Mouse (Mus musculus) liver, embryonic 13.5 days (tissue): ENCODE data around the gene Bach2. TPM values are rescaled to one million over a fixed set of nuclear protein-coding genes. Genes with fewer than 3 reads are reported as not detected.

Experiments used
- ATAC-seq: fragments of 200-750 bp; cut with Nextera tagmentation; 2 replicates; pipeline ENCODE4 v1.8.0; 2017; ENCODE audit warnings: low read depth, mild to moderate bottlenecking, moderate number of reproducible peaks, moderate library complexity
- DNase-seq: peaks from one replicate; pipeline ENCODE4 v3.0.0; 2022
- H3K27ac ChIP-seq: fragments of 300-500 bp; sonication (generic); 2 replicates; pipeline ENCODE4 v1.5.1; 2015; ENCODE audit warnings: moderate library complexity, mild to moderate bottlenecking, inconsistent platforms
- H3K27me3 ChIP-seq: fragments of 300-500 bp; sonication (generic); 2 replicates; pipeline ENCODE4 v1.6.1; 2015; ENCODE audit warnings: mild to moderate bottlenecking, inconsistent platforms
- H3K36me3 ChIP-seq: fragments of 300-500 bp; sonication (generic); 2 replicates; pipeline ENCODE4 v1.6.1; 2015; ENCODE audit warnings: mild to moderate bottlenecking, inconsistent platforms
- H3K4me1 ChIP-seq: fragments of 300-500 bp; sonication (generic); replicated peaks from 2 replicates; pipeline ENCODE4 v1.6.1; 2015; ENCODE audit warnings: inconsistent platforms
- H3K4me2 ChIP-seq: fragments of 300-500 bp; sonication (generic); 2 replicates; pipeline ENCODE4 v1.6.1; 2015; ENCODE audit warnings: inconsistent platforms, mild to moderate bottlenecking, moderate library complexity
- H3K4me3 ChIP-seq: fragments of 300-500 bp; sonication (generic); replicated peaks from 2 replicates; pipeline ENCODE4 v1.5.1; 2015; ENCODE audit warnings: mild to moderate bottlenecking, inconsistent platforms
- H3K9ac ChIP-seq: fragments of 300-500 bp; sonication (generic); 2 replicates; pipeline ENCODE4 v1.6.1; 2015; ENCODE audit warnings: mild to moderate bottlenecking, inconsistent platforms
- H3K9me3 ChIP-seq: fragments of 300-500 bp; sonication (generic); replicated peaks from 2 replicates; pipeline ENCODE4 v1.6.1; 2016; ENCODE audit warnings: inconsistent platforms
- WGBS: fragments of 180-500 bp; shearing (Covaris S2); methylation state at CpG from one replicate; pipeline ENCODE4 v1.1.7; 2015; ENCODE audit not compliant: insufficient replicate concordance; 5-methylcytosine and 5-hydroxymethylcytosine counted together
- polyA plus RNA-seq: library from polyadenylated mRNA; unstranded; fragments of >200 nt; fragmentation: Nextera tagmentation; extraction: Ambion mirVana; gene quantifications from 2 replicates; pipeline ENCODE4 v1.2.1, GENCODE M21; 2015

Bach2 gene
- polyA plus RNA-seq, 1 experiment from 2014 or later, result 1.2 TPM

DNA sequence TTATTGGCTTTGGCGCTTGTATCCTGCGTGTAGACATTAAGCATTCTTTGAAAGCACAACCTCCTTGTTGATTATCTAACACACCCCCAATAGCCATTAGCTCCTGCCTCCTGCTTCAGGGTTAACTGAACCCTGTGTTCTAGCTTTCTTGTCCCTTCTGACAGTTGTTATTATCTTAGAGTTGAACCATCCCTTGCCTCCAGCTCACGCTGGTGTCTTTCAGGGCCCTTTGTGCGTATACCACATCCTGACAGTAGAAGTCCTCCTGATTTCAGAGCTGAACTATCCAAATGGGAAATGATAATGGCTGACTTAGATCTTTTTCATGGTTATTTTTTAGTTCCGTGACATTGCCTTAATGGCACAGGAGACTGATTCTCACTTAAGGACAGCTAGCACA, 110.8 kb downstream of the Bach2 start:
- Histone ChIP-seq H3K4me3 (no peak overlapping the region), H3K27me3 (no peaks in the 10 kb centered on the region), H3K36me3 (no peaks in the 10 kb centered on the region), H3K4me2 (no peak overlapping the region), H3K9ac (no peak overlapping the region), H3K4me1 (peaks cover 21% of the 10 kb centered on the region), H3K9me3 (no peaks in the 10 kb centered on the region), H3K27ac (no peak overlapping the region)
- no peak for ATAC-seq
- no peak for DNase-seq
- 64% methylated on average over 5 of the region's 5 CpGs for WGBS

DNA sequence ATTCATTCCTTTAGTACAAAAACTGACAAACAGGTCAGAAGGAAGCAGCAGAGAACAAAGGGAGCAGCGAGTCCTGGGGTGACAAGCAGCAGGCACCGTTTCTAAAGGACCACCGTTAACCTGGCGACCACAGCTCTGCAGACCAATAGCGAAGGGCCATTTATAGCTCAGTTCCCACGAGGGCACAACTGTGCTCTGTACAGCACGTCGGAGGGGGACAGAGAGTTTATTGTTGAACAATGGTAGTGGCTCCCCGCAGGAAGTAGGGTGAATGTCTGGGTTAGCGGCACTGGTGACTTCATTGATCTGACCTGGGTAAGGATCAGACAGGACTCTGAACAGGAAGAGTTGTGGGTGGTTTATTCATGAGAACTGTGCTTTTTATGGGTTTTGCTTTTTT, 112.6 kb downstream of the Bach2 start:
- no peak overlapping the region for H3K4me3 ChIP-seq
- peaks cover 21% of the 10 kb centered on the region for H3K4me1 ChIP-seq
- H3K27me3 ChIP-seq, result no peaks in the 10 kb centered on the region
- H3K9me3 ChIP-seq, result no peaks in the 10 kb centered on the region
- no peak overlapping the region for H3K9ac ChIP-seq
- ATAC-seq, result no peak
- H3K27ac ChIP-seq, result no peak overlapping the region
- WGBS, result 32% methylated on average over 10 of the region's 10 CpGs
- H3K4me2 ChIP-seq, result 0 out of 2 replicates have a peak overlapping the region, but pooled peaks have one; percentile 14
- H3K36me3 ChIP-seq, result no peaks in the 10 kb centered on the region
- DNase-seq, result no peak

DNA sequence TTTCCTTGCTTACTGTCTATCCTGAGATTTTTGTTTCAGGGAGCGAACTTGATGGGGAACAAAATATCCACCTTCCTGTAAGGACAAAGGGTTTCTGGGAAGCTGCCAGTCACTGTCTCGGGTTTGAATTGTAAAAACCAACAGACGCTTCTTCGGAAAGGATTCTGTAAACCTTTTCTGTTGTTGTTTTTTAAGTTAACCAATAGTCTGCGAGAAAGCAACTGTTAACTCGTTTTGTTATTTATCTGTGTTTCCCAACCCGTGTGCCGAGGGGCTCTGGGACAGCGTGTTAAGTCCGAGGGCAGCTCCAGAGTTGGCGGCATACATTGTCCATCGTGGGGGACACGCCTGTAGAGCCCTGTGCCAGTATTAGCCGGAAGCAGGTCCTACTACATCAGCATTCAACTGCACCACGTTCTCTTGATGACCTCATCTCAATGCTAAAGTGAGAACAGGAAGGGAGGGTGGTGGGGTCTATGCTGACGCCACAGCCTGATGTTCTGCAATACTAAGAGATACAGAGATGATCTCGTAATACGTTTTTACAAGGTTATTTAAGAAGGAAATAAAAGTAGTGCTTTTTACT, 113.2 kb downstream of the Bach2 start:
- Histone ChIP-seq H3K27ac (no peak overlapping the region), H3K9ac (no peak overlapping the region), H3K4me3 (no peak overlapping the region), H3K4me1 (peaks cover 21% of the 10 kb centered on the region), H3K9me3 (no peaks in the 10 kb centered on the region), H3K36me3 (no peaks in the 10 kb centered on the region), H3K4me2 (0 out of 2 replicates have a peak overlapping the region, but pooled peaks have one; percentile 14), H3K27me3 (no peaks in the 10 kb centered on the region)
- 36% methylated on average over 18 of the region's 18 CpGs for WGBS
- no peak for DNase-seq
- ATAC-seq, result no peak

DNA sequence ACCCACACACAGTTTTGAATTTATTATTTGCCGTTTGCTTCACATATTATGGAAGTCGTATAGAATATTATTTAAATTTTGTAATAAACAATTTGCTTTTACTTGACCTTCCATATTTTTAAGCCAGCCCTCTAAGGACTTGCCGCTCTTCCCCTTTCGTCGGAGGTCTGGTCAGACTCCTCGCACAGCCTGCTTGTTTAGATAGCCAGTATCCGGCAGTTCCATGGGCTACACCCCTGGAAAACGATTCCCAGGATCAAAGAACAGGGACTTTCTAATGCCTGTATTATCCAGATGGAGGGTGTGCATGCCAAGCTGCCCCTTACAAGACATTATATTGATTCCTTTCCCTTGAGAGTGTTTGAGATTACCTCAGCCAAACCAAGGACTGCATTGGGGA, 113.8 kb downstream of the Bach2 start:
- WGBS, result 30% methylated on average over 8 of the region's 8 CpGs
- ATAC-seq (no peak), DNase-seq (no peak)

DNA sequence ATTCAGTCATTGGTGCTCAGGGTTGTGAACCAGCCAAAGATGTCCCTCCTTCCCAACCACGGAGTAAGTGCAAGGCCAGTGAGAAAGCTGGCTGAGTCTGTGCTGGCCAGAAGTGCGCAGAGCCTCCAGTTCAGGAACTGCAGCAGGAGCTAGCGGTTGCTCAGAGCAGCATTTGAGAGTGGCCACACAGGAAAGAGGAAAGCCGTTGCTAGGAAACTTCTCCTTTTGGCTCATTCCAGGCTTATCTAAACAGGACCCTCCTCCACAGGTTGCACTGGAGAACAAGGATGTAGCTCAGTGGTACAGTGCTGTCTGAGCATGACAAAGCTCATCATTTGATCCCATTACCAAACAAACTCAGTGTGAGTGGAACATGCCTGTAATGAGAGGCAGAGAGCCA, 114.2 kb downstream of the Bach2 start:
- Histone ChIP-seq H3K4me1 (peaks cover 18% of the 10 kb centered on the region), H3K27me3 (no peaks in the 10 kb centered on the region), H3K9ac (no peak overlapping the region), H3K4me3 (no peak overlapping the region), H3K27ac (no peak overlapping the region), H3K9me3 (no peaks in the 10 kb centered on the region), H3K36me3 (no peaks in the 10 kb centered on the region), H3K4me2 (no peak overlapping the region)
- DNase-seq, result no peak
- WGBS, result 13% methylated on average over 4 of the region's 4 CpGs
- ATAC-seq, result peak; percentile 29; the same call in 1 of the 2 replicates

More for the DNA sequence above, 113.8 kb downstream of the Bach2 start:
- no peak overlapping the region for H3K4me3 ChIP-seq
- no peaks in the 10 kb centered on the region for H3K27me3 ChIP-seq
- H3K36me3 ChIP-seq, result no peaks in the 10 kb centered on the region
- no peaks in the 10 kb centered on the region for H3K9me3 ChIP-seq
- no peak overlapping the region for H3K27ac ChIP-seq
- no peak overlapping the region for H3K9ac ChIP-seq
- H3K4me2 ChIP-seq, result no peak overlapping the region
- H3K4me1 ChIP-seq, result peaks cover 18% of the 10 kb centered on the region

DNA sequence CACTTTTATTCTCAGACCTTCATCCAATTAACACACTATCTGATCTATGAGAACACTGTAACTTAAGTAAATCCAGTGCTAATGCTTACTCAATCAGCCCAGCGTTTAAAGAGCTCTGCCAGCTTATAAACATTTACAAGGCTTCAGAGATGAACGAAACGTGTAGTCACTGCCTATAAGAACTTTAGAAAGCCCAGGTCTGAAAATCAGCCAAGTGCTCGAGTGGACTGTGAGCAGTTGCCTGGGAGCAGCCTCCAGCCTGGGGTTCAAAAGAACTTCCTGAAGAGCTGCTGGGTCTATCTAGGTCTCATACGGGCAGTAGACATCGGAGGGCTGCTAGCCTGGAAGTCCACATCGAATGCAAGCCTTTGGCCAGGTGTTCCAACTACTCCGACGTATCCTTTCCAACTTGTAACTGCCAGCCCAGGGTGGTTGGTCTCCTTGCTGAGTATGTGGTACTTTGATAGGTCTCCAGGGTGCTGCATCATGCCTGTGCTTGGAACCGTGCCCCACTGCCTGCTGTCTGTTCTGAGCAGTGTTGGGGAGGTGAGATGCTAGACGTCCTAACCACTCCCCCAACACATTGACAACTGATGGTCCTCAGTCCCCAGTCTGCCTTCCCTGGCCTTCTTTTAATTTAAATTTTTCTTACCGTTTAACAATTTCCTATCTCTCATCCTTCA, 117.5 kb downstream of the Bach2 start:
- Histone ChIP-seq H3K27ac (no peak overlapping the region), H3K4me1 (peaks cover 20% of the 10 kb centered on the region), H3K9ac (no peak overlapping the region), H3K36me3 (no peaks in the 10 kb centered on the region), H3K27me3 (no peaks in the 10 kb centered on the region), H3K4me3 (no peak overlapping the region), H3K9me3 (no peaks in the 10 kb centered on the region), H3K4me2 (no peak overlapping the region)
- ATAC-seq, result no peak
- 66% methylated on average over 12 of the region's 12 CpGs for WGBS
- no peak for DNase-seq

DNA sequence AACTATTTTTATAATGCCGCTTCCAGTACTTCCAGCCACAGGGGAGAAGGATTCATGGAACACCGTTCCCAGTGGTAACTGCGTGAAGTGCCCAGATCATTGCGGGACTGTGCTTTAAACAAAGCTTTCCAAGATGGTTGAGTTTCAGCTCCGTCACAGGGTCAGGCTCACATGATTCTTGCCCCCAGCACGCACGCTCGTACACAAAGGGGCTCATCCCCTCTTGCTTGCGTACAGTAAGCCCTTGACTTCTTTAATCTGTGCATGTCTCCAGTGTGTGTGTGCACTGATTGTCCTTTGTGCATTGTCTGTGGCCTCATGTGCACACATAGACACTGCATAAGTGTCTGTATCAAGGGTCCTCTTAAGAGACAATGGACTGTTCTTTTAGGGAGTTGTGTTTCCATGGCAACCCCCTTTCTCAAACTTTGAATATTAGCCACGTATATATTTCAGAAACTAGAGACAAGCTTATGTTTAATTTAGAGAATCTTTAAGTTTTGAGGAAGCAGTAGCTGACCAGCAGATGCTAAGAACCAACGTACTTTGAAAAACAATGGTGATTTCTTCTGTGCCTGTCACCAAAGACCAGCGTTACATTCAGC, 119.5 kb downstream of the Bach2 start:
- WGBS, result 68% methylated on average over 12 of the region's 12 CpGs
- H3K27me3 ChIP-seq, result no peaks in the 10 kb centered on the region
- no peak overlapping the region for H3K4me3 ChIP-seq
- no peak overlapping the region for H3K9ac ChIP-seq
- no peaks in the 10 kb centered on the region for H3K9me3 ChIP-seq
- DNase-seq (no peak), ATAC-seq (no peak)
- H3K4me2 ChIP-seq, result no peak overlapping the region
- peaks cover 5% of the 10 kb centered on the region for H3K4me1 ChIP-seq
- H3K36me3 ChIP-seq, result no peaks in the 10 kb centered on the region
- no peak overlapping the region for H3K27ac ChIP-seq

DNA sequence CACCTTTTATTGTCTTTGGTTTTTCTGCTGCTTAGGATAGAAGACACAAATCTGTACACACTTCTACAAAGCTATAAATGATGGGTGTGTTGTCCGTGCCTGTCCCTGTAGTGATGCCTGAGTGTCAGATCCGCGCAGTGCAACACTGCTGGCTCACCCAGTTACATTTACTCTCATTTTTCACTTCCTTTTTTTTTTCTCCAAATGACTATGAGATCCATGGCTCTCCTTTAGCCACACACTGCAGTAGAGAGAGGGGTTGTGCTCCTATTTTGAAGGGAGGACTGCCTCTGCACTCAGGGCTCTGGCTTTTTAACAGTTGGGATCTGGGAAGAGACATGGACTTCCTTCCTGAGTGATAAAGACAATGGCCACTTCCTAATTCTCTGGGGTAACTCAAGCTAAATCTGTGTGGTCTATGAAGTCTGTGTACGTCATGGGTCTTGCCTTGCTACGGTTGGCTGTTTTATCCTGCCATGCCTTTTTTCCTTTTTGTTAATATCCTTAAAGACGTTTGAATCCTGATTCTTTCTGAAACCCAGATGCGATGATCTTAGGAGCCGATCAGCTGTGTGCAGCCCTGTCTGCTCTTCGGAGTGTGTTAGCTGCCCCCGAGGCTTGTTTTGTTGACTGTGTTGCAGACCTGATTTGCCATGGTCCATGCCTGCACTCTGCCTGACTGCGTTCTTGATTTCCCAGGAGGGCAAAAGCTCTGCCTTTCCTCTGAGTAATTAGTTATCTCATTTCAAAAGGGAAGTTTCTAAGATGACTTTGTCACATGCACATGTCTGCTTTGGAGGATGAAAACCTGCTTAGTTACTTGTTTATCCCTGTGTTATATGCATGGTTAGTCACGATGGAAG, 120.2 kb downstream of the Bach2 start:
- 32% methylated on average over 12 of the region's 12 CpGs for WGBS
- H3K36me3 ChIP-seq, result no peaks in the 10 kb centered on the region
- no peak overlapping the region for H3K4me3 ChIP-seq
- H3K27me3 ChIP-seq, result no peaks in the 10 kb centered on the region
- H3K27ac ChIP-seq, result no peak overlapping the region
- H3K9me3 ChIP-seq, result no peaks in the 10 kb centered on the region
- H3K9ac ChIP-seq, result no peak overlapping the region
- H3K4me2 ChIP-seq, result no peak overlapping the region
- ATAC-seq, result no peak
- peaks cover 11% of the 10 kb centered on the region for H3K4me1 ChIP-seq
- DNase-seq, result no peak

DNA sequence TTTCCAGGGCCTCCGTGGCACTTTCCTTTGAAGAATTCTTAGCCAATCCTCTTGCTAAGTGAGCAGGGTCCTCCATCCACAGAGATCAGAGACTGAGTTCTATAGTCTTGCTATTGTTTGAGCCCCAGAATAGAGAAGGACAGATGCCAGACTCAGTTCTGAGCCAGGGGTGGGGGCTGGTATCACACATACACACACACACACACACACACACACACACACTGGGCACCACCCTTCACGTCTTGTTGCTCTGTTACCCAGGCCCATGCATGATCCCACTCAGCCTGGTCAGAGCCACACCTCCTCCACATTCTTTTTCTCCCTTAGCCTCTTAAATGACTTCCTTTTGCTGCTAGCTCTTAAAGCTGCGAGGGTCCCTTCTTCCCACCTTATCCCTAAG, 121.0 kb downstream of the Bach2 start:
- no peaks in the 10 kb centered on the region for H3K9me3 ChIP-seq
- ATAC-seq, result no peak

DNA sequence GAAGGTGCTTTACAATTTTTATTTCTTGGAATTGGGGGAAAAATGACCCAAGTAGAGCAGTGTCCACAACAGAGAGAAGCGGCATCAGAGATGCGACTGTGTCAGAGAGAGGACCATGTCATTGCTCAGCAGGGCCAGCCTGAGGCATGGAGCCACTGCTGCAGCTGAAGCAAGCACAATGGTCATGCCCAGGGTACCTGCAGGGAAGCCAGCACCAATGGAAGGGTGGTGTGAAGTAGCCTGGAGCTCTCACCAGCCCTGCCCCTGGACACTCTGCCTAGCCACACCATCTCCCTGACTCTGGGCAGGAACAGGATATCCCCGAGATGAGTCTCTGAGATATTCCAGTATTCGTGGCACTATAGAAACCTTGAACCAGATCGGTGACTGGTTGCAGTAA, 121.9 kb downstream of the Bach2 start:
- no peaks in the 10 kb centered on the region for H3K9me3 ChIP-seq
- peaks cover 3% of the 10 kb centered on the region; the same call in 1 of the 2 replicates for H3K27me3 ChIP-seq
- H3K4me1 ChIP-seq, result peaks cover 13% of the 10 kb centered on the region
- WGBS, result 58% methylated on average over 5 of the region's 5 CpGs
- no peak overlapping the region for H3K27ac ChIP-seq
- no peak overlapping the region for H3K9ac ChIP-seq
- H3K4me2 ChIP-seq, result no peak overlapping the region
- ATAC-seq (no peak), DNase-seq (no peak)
- no peak overlapping the region for H3K4me3 ChIP-seq
- H3K36me3 ChIP-seq, result no peaks in the 10 kb centered on the region

More for the DNA sequence above, 121.0 kb downstream of the Bach2 start:
- Histone ChIP-seq H3K27me3 (peaks cover 3% of the 10 kb centered on the region; the same call in 1 of the 2 replicates), H3K27ac (no peak overlapping the region), H3K4me3 (no peak overlapping the region), H3K4me1 (peaks cover 13% of the 10 kb centered on the region), H3K36me3 (no peaks in the 10 kb centered on the region), H3K4me2 (no peak overlapping the region), H3K9ac (no peak overlapping the region)
- DNase-seq, result no peak
- 45% methylated on average over 3 of the region's 3 CpGs for WGBS

DNA sequence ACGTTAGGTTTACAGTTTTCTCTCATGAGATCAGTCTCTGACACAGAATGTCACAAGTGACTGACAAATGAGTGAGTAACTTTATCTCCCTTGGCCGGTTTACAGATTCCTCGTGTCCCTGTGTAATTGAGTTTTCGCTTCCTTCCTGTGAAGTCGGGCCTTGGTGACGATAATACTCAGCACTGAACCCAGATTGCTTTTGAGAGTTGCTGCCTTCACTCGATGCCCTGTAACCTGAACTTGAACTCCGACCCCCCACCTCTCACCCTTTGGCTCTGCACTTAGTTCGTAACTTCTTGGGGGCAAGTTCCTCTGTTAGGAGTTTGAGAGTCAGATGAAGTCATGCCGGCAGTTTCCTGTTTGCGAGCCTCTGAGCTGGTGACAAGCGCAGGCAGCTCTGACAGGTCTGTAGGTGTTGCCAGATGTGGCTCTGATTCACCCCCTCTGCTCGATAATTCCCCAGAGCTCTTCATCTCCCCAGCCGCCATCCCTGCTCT, 124.9 kb downstream of the Bach2 start:
- Histone ChIP-seq H3K9me3 (no peaks in the 10 kb centered on the region), H3K9ac (no peak overlapping the region), H3K27me3 (peaks cover 3% of the 10 kb centered on the region; the same call in 1 of the 2 replicates), H3K4me1 (peaks cover 10% of the 10 kb centered on the region), H3K4me3 (no peak overlapping the region), H3K27ac (no peak overlapping the region), H3K36me3 (no peaks in the 10 kb centered on the region), H3K4me2 (no peak overlapping the region)
- WGBS, result 14% methylated on average over 14 of the region's 14 CpGs
- no peak for ATAC-seq
- no peak for DNase-seq
